Mouse (Mus musculus) adrenal gland, postnatal 4 days (tissue): ENCODE measurements around the gene Fkbp3. TPM values are rescaled to one million over a fixed set of nuclear protein-coding genes. Genes with fewer than 3 reads are reported as not detected.

Experiments used
- DNase-seq, 2 experiments: peaks; one replicate each; pipeline ENCODE4 v3.0.0; 2021 to 2022; ENCODE audit warnings: low spot score in 2 of 2, mixed read lengths in 2 of 2
- total RNA-seq, 2 experiments: library from RNA; stranded (reverse); gene quantifications; 2 replicates each; pipeline ENCODE4 v1.2.3; 2021

Gene Fkbp3
- total RNA-seq, 2 experiments from 2014 or later = 150 to 153 TPM

GRCm38 (mm10) chr12:65036190-65036870, 37.5 kb downstream of the Fkbp3 start, which contains the start of gene Prpf39:
Prpf39 (plus strand) TSS chr12:65036333.
- peak; percentile 73 to 78 for DNase-seq

GRCm38 (mm10) chr12:65035839-65036189, 38.0 kb downstream of the Fkbp3 start:
- DNase-seq = no peak

- no peak for DNase-seq
These were observed 51.0 kb downstream of the Fkbp3 start for GRCm38 (mm10) chr12:65022842-65023241.

Other genes with a start within 250 kb of the Fkbp3 start
- gene Gm527, start 156.1 kb downstream of the Fkbp3 start, total RNA-seq = 10 to 100 TPM in 1 of 2 experiments, 1 to 10 TPM in 1; 8.7 to 10.3 TPM
- gene Klhl28, start 108.5 kb downstream of the Fkbp3 start, total RNA-seq = 10 to 100 TPM; 12.2 to 16.3 TPM
- 10 to 100 TPM; 33.2 to 34.1 TPM for gene Togaram1, start 108.2 kb downstream of the Fkbp3 start, total RNA-seq
- 10 to 100 TPM; 66.2 to 66.3 TPM for gene Prpf39, start 37.7 kb downstream of the Fkbp3 start, total RNA-seq
- 10 to 100 TPM; 15.3 to 16.1 TPM for gene Fancm, start 1.6 kb upstream of the Fkbp3 start, total RNA-seq
- 10 to 100 TPM; 11.7 to 13.2 TPM for gene Mis18bp1, start 98.6 kb upstream of the Fkbp3 start, total RNA-seq
- under 1 TPM in 1 of 2 experiments, not detected in 1; 0.23 TPM for gene Wdr20rt, start 151.5 kb upstream of the Fkbp3 start, total RNA-seq